Comparison of ENCODE assay signal across 8 mouse cellular contexts in genomic region chr14:50924281-50925064, GRCm38 (mm10). TPM values are rescaled to one million over a fixed set of nuclear protein-coding genes. Genes with fewer than 3 reads are reported as not detected.
A peak's percentile ranks its signal among the peaks of the same experiment; 100 is the strongest.
DNase-seq lines count a peak whose midpoint lies in the region; ATAC-seq and TF ChIP-seq lines count a peak whose summit lies in the region.

Gene Osgep (minus strand): TSS chr14:50924893.
Gene Apex1 (plus strand): TSS chr14:50924968.

- peak within 1 kb of the TSS; percentile 76 for H3K4me2 ChIP-seq in embryonic facial prominence, embryonic 15.5 days (replicated peaks)
- peak within 1 kb of the TSS; percentile 72 for H3K4me2 ChIP-seq in limb, embryonic 14.5 days (replicated peaks; ENCODE audit: low read depth, low read length, severe bottlenecking)
- peak within 1 kb of the TSS; percentile 73 for H3K4me2 ChIP-seq in midbrain, postnatal 0 days (ENCODE audit: low read depth, low read length, poor library complexity, severe bottlenecking)

- peak; percentile 95 for ATAC-seq in embryonic facial prominence, embryonic 15.5 days (ENCODE audit: insufficient number of reproducible peaks, low FRiP score, low TSS enrichment, low read depth)
- ATAC-seq in limb, embryonic 14.5 days (ENCODE audit: low FRiP score, low read depth) = peak; percentile 98
- ATAC-seq in midbrain, postnatal 0 days (ENCODE audit: low FRiP score) = peak; percentile 97

- H3K4me3 ChIP-seq in bone marrow, adult 2 months (replicated peaks; ENCODE audit: control insufficient read depth, low read depth, low read length) = peak within 1 kb of the TSS; percentile 96
- H3K4me3 ChIP-seq in embryonic facial prominence, embryonic 15.5 days (replicated peaks) = peak within 1 kb of the TSS; percentile 91
- peak within 1 kb of the TSS; percentile 95 for H3K4me3 ChIP-seq in limb, embryonic 14.5 days (replicated peaks; ENCODE audit: low read length)
- H3K4me3 ChIP-seq in midbrain, postnatal 0 days (ENCODE audit: low read depth, low read length) = peak within 1 kb of the TSS; percentile 84

- TF ChIP-seq CTCF in bone marrow, adult 2 months (IDR thresholded peaks at IDR 0.05; ENCODE audit: control insufficient read depth, insufficient read depth, low read length) = 0 out of 2 replicates have a peak, but pooled peaks have one; percentile 6
- no peak for TF ChIP-seq CTCF in midbrain, postnatal 0 days (IDR thresholded peaks at IDR 0.05)

- peaks cover 35% of the 10 kb centered on the region for H3K36me3 ChIP-seq in embryonic facial prominence, embryonic 15.5 days
- peaks cover 40% of the 10 kb centered on the region for H3K36me3 ChIP-seq in limb, embryonic 14.5 days (ENCODE audit: control insufficient read depth, insufficient read depth, low read length)
- H3K36me3 ChIP-seq in midbrain, postnatal 0 days (ENCODE audit: insufficient read depth, low read length) = peaks cover 25% of the 10 kb centered on the region

- peak within 1 kb of the TSS; percentile 97 for H3K27ac ChIP-seq in bone marrow, adult 2 months (ENCODE audit: control insufficient read depth, insufficient read depth, low read depth, low read length, poor library complexity)
- peak within 1 kb of the TSS; percentile 95 for H3K27ac ChIP-seq in embryonic facial prominence, embryonic 15.5 days (replicated peaks)
- peak within 1 kb of the TSS; percentile 93 for H3K27ac ChIP-seq in limb, embryonic 14.5 days (replicated peaks; ENCODE audit: low read depth, low read length)
- H3K27ac ChIP-seq in midbrain, postnatal 0 days (ENCODE audit: low read depth, low read length) = peak within 1 kb of the TSS; percentile 87

- no peaks in the 10 kb centered on the region for H3K9me3 ChIP-seq in embryonic facial prominence, embryonic 15.5 days (replicated peaks)
- H3K9me3 ChIP-seq in limb, embryonic 14.5 days (ENCODE audit: control insufficient read depth, low read length) = no peaks in the 10 kb centered on the region
- no peaks in the 10 kb centered on the region for H3K9me3 ChIP-seq in midbrain, postnatal 0 days (ENCODE audit: low read length)

- TF ChIP-seq POLR2A in bone marrow, adult 2 months (IDR thresholded peaks at IDR 0.05; ENCODE audit: borderline replicate concordance, control insufficient read depth, low read depth, low read length) = peak; percentile 84
- TF ChIP-seq POLR2A in limb, embryonic 14.5 days (IDR thresholded peaks at IDR 0.05; ENCODE audit: borderline replicate concordance, extremely low read depth, insufficient read depth, insufficient read length) = peak; percentile 49; the same call in 1 of the 2 replicates

- H3K27me3 ChIP-seq in embryonic facial prominence, embryonic 15.5 days = no peaks in the 10 kb centered on the region
- H3K27me3 ChIP-seq in limb, embryonic 14.5 days (ENCODE audit: control insufficient read depth, insufficient read depth, low read length) = no peaks in the 10 kb centered on the region
- H3K27me3 ChIP-seq in midbrain, postnatal 0 days (ENCODE audit: insufficient read depth, low read length) = no peaks in the 10 kb centered on the region

- H3K9ac ChIP-seq in embryonic facial prominence, embryonic 15.5 days = peak within 1 kb of the TSS; percentile 77
- H3K9ac ChIP-seq in limb, embryonic 14.5 days (ENCODE audit: low read depth, low read length, severe bottlenecking) = peak within 1 kb of the TSS; percentile 81
- H3K9ac ChIP-seq in midbrain, postnatal 0 days (replicated peaks; ENCODE audit: low read length, poor library complexity, severe bottlenecking) = peak within 1 kb of the TSS; percentile 73

- DNase-seq in 416B (ENCODE audit: low read depth) = peak; percentile 97
- peak; percentile 95 for DNase-seq in heart, adult 8-10 months (ENCODE audit: low spot score)
- peak; percentile 98 for DNase-seq in kidney, adult 9 months
- DNase-seq in limb, embryonic 14.5 days (ENCODE audit: low spot score) = peak; percentile 99
- DNase-seq in midbrain, postnatal 0 days (ENCODE audit: low spot score) = peak; percentile 98
- peak; percentile 89 to 94 for DNase-seq in spleen, postnatal 14 days (ENCODE audit: low spot score in 2 of 2)

- WGBS in bone marrow, adult 2 months = under 1% methylated on average over 57 of the region's 57 CpGs
- under 1% methylated on average over 57 of the region's 57 CpGs for WGBS in embryonic facial prominence, embryonic 15.5 days
- under 1% methylated on average over 54 of the region's 57 CpGs for WGBS in limb, embryonic 14.5 days
- WGBS in midbrain, postnatal 0 days = under 1% methylated on average over 57 of the region's 57 CpGs

- H3K4me1 ChIP-seq in bone marrow, adult 2 months (ENCODE audit: control insufficient read depth, insufficient read depth, low read length) = no peaks in the 10 kb centered on the region; the same call in none of the 2 replicates
- H3K4me1 ChIP-seq in embryonic facial prominence, embryonic 15.5 days = peaks cover 19% of the 10 kb centered on the region
- H3K4me1 ChIP-seq in limb, embryonic 14.5 days (ENCODE audit: control insufficient read depth, insufficient read depth, low read length) = peaks cover 6% of the 10 kb centered on the region; the same call in 1 of the 2 replicates
- peaks cover 6% of the 10 kb centered on the region; the same call in 1 of the 2 replicates for H3K4me1 ChIP-seq in midbrain, postnatal 0 days (ENCODE audit: insufficient read depth, low read length)

RNA-seq across cellular contexts. Expression of gene Osgep, which starts in this region (rescaled TPM):
- 43.6 and 67.6 TPM in 2 replicates for polyA plus RNA-seq in bone marrow, adult 2 months (2011; ENCODE audit: insufficient read depth, insufficient read length, low replicate concordance, missing spikeins)
- polyA plus RNA-seq in embryonic facial prominence, embryonic 15.5 days (2015; fragmentation: Nextera tagmentation; extraction: Ambion mirVana) = 155 and 158 TPM in 2 replicates
- total RNA-seq in heart, adult 8-10 months (2022) = 10 to 100 TPM; 53.6 to 75.8 (median 70.5) TPM
- polyA plus RNA-seq in limb, embryonic 14.5 days (2012; rRNA removed) = 116 and 137 TPM in 2 replicates
- 163 and 164 TPM in 2 replicates for polyA plus RNA-seq in limb, embryonic 14.5 days (2014; fragmentation: Nextera tagmentation; extraction: Ambion mirVana)
- 43.7 and 83.3 TPM in 2 replicates for total RNA-seq in midbrain, postnatal 0 days (2014; rRNA removed)
- polyA plus RNA-seq in midbrain, postnatal 0 days (2015; fragmentation: Nextera tagmentation; extraction: Ambion mirVana) = 64.9 and 70.4 TPM in 2 replicates

RNA-seq across cellular contexts. Expression of gene Apex1, which starts in this region (rescaled TPM):
- 18.1 and 41.6 TPM in 2 replicates for polyA plus RNA-seq in bone marrow, adult 2 months (2011; ENCODE audit: insufficient read depth, insufficient read length, low replicate concordance, missing spikeins)
- 187 and 190 TPM in 2 replicates for polyA plus RNA-seq in embryonic facial prominence, embryonic 15.5 days (2015; fragmentation: Nextera tagmentation; extraction: Ambion mirVana)
- 10 to 100 TPM; 23.1 to 33.8 (median 26.7) TPM for total RNA-seq in heart, adult 8-10 months (2022)
- 127 and 143 TPM in 2 replicates for polyA plus RNA-seq in limb, embryonic 14.5 days (2012; rRNA removed)
- polyA plus RNA-seq in limb, embryonic 14.5 days (2014; fragmentation: Nextera tagmentation; extraction: Ambion mirVana) = 218 and 219 TPM in 2 replicates
- 79.9 and 84.1 TPM in 2 replicates for total RNA-seq in midbrain, postnatal 0 days (2014; rRNA removed)
- 150 and 162 TPM in 2 replicates for polyA plus RNA-seq in midbrain, postnatal 0 days (2015; fragmentation: Nextera tagmentation; extraction: Ambion mirVana)

Comparison
In these comparisons a context has a peak if more than half of its experiments do, and no peak if none do; other contexts are left out.
1. Peak in every context shown above with its lines: DNase-seq, ATAC-seq, H3K4me3 ChIP-seq and H3K27ac ChIP-seq.